Mouse (Mus musculus) CH12.LX (cell line): Measurements from ENCODE around the gene Pigu. TPM values are rescaled to one million over a fixed set of nuclear protein-coding genes. Genes with fewer than 3 reads are reported as not detected.
A peak's percentile ranks its signal among the peaks of the same experiment; 100 is the strongest.

Experiments
- DNase-seq: peaks from one replicate; pipeline ENCODE4 v3.0.0-alpha.2; 2013; ENCODE audit errors: extremely low read depth
- H3K27ac ChIP-seq: 2 replicates; pipeline ENCODE4 v1.5.1; 2012; ENCODE audit warnings: low read depth, mild to moderate bottlenecking, control low read depth, moderate library complexity; ENCODE audit not compliant: insufficient read depth
- H3K27me3 ChIP-seq: replicated peaks from 2 replicates; pipeline ENCODE3; 2012; ENCODE audit warnings: inconsistent platforms
- H3K36me3 ChIP-seq, 2 experiments: replicated peaks in 1 of 2; 2 replicates each; pipeline versions ENCODE3 to v1.6.1; 2012; ENCODE audit warnings: inconsistent platforms in 1 of 2, low read length in 1 of 2, mild to moderate bottlenecking in 1 of 2, mixed read lengths in 1 of 2, moderate library complexity in 1 of 2; ENCODE audit not compliant: control insufficient read depth in 1 of 2, insufficient read depth in 1 of 2
- H3K4me1 ChIP-seq, 2 experiments: 2 replicates each; pipeline ENCODE4 v1.6.1; 2012; ENCODE audit warnings: inconsistent platforms in 1 of 2, moderate library complexity in 1 of 2; ENCODE audit not compliant: insufficient read depth in 2 of 2, control insufficient read depth in 1 of 2
- H3K4me2 ChIP-seq: 2 replicates; pipeline ENCODE4 v1.6.1; 2012; ENCODE audit warnings: low read depth, mild to moderate bottlenecking, control low read depth; ENCODE audit not compliant: poor library complexity, insufficient read depth, severe bottlenecking
- H3K4me3 ChIP-seq, 3 experiments: fragments of 150-350 bp in 1 of 3; sonication (generic) in 1 of 3; replicated peaks in 1 of 3; 2 replicates each; pipeline versions ENCODE3 to v1.5.1; 2011 to 2012; ENCODE audit warnings: low read depth in 2 of 3, low read length in 2 of 3, mild to moderate bottlenecking in 2 of 3, moderate library complexity in 2 of 3, control low read depth in 1 of 3, improper control_type of control experiment in 1 of 3, inconsistent platforms in 1 of 3, mixed read lengths in 1 of 3; ENCODE audit not compliant: poor library complexity in 1 of 3
- H3K79me2 ChIP-seq: replicated peaks from 2 replicates; pipeline ENCODE4 v1.6.1; 2012; ENCODE audit warnings: mild to moderate bottlenecking, moderate library complexity; ENCODE audit not compliant: control insufficient read depth, poor library complexity, insufficient read depth, severe bottlenecking; ENCODE audit errors: extremely low read depth
- H3K9ac ChIP-seq: 2 replicates; pipeline ENCODE4 v1.6.1; 2012; ENCODE audit warnings: low read depth, mild to moderate bottlenecking, control low read depth, moderate library complexity; ENCODE audit not compliant: insufficient read depth
- H3K9me3 ChIP-seq: replicated peaks from 2 replicates; pipeline ENCODE3; 2012; ENCODE audit warnings: low read length, inconsistent platforms, mixed read lengths
- CHD1 ChIP-seq: IDR thresholded peaks from 2 replicates; pipeline ENCODE4 v1.6.1; 2012; ENCODE audit warnings: low read depth, low read length, improper control_type of control experiment, inconsistent platforms
- CHD2 ChIP-seq: IDR thresholded peaks from 2 replicates; pipeline ENCODE4 v1.6.1; 2011; ENCODE audit warnings: low read length, improper control_type of control experiment
- CTCF ChIP-seq, 2 experiments: IDR thresholded peaks in 1 of 2; conservative IDR thresholded peaks in 1 of 2; 2 replicates each; pipeline ENCODE4 v1.5.1; 2011 to 2012; ENCODE audit warnings: low read depth in 2 of 2, low read length in 2 of 2, improper control_type of control experiment in 1 of 2, inconsistent platforms in 1 of 2, mild to moderate bottlenecking in 1 of 2, moderate library complexity in 1 of 2
- HCFC1 ChIP-seq: IDR thresholded peaks from 2 replicates; pipeline ENCODE4 v1.6.1; 2012; ENCODE audit warnings: low read depth, mild to moderate bottlenecking, inconsistent platforms, low read length, improper control_type of control experiment
- MAFK ChIP-seq: IDR thresholded peaks from 2 replicates; pipeline ENCODE4 v1.6.1; 2011; ENCODE audit warnings: low read length, improper control_type of control experiment; ENCODE audit not compliant: insufficient replicate concordance
- MAZ ChIP-seq: IDR thresholded peaks from 2 replicates; pipeline ENCODE4 v1.6.1; 2012; ENCODE audit warnings: low read depth, mild to moderate bottlenecking, inconsistent platforms, low read length, improper control_type of control experiment, moderate library complexity
- MEF2A ChIP-seq: IDR thresholded peaks from 2 replicates; pipeline ENCODE4 v1.6.1; 2014; ENCODE audit warnings: low read depth, mild to moderate bottlenecking, inconsistent platforms, low read length, improper control_type of control experiment, borderline replicate concordance
- MYC ChIP-seq: IDR thresholded peaks from 2 replicates; pipeline ENCODE4 v1.6.1; 2011; ENCODE audit warnings: low read depth, mild to moderate bottlenecking, improper control_type of control experiment, low read length
- NELFE ChIP-seq: IDR thresholded peaks from 2 replicates; pipeline ENCODE4 v1.6.1; 2011; ENCODE audit warnings: low read depth, low read length, improper control_type of control experiment
- PAX5 ChIP-seq: IDR thresholded peaks from 2 replicates; pipeline ENCODE4 v1.6.1; 2012; ENCODE audit warnings: low read length, inconsistent platforms, mixed read lengths
- POLR2AphosphoS2 ChIP-seq: IDR thresholded peaks from 2 replicates; pipeline ENCODE4 v1.6.1; 2011; ENCODE audit warnings: low read depth, low read length, improper control_type of control experiment
- RAD21 ChIP-seq: IDR thresholded peaks from 2 replicates; pipeline ENCODE4 v1.6.1; 2011; ENCODE audit warnings: low read depth, mild to moderate bottlenecking, low read length, improper control_type of control experiment, moderate library complexity
- RCOR1 ChIP-seq: conservative IDR thresholded peaks from 2 replicates; pipeline ENCODE4 v1.6.1; 2012; ENCODE audit warnings: low read depth, mild to moderate bottlenecking, inconsistent platforms, low read length, improper control_type of control experiment
- USF1 ChIP-seq: IDR thresholded peaks from 2 replicates; pipeline ENCODE4 v1.6.1; 2014; ENCODE audit warnings: low read depth, mild to moderate bottlenecking, inconsistent platforms, low read length, improper control_type of control experiment
- ZKSCAN1 ChIP-seq: IDR thresholded peaks from 2 replicates; pipeline ENCODE4 v1.6.1; 2012; ENCODE audit warnings: low read depth, inconsistent platforms, low read length, improper control_type of control experiment, borderline replicate concordance
- ZMIZ1 ChIP-seq: IDR thresholded peaks from 2 replicates; pipeline ENCODE4 v1.6.1; 2012; ENCODE audit warnings: low read depth, mild to moderate bottlenecking, inconsistent platforms, low read length, improper control_type of control experiment
- ZNF384 ChIP-seq: IDR thresholded peaks from 2 replicates; pipeline ENCODE4 v1.6.1; 2012; ENCODE audit warnings: low read depth, low read length, improper control_type of control experiment, inconsistent platforms
- dilution Hi-C: fragments of 300-500 bp; cut with MboI; formaldehyde crosslinking; loops from 2 replicates; pipeline ENCODE4 v1.14.3; 2020; ENCODE audit warnings: low sequenced_read_pairs; ENCODE audit not compliant: extremely low pct_unique_long_range_greater_than_20kb, extremely low pct_ligation_motif_present
- in situ Hi-C: fragments of 300-500 bp; cut with MboI; formaldehyde crosslinking; loops from 3 replicates; pipeline ENCODE4 v1.14.3; 2019; ENCODE audit warnings: low sequenced_read_pairs, low pct_ligation_motif_present, low pct_unique_long_range_greater_than_20kb, mixed read lengths
- polyA plus RNA-seq: library from polyadenylated mRNA; unstranded; fragments of >175 nt; gene quantifications from 2 replicates; pipeline ENCODE4 v1.2.1, GENCODE M21; 2012; ENCODE audit warnings: low read depth; ENCODE audit not compliant: insufficient read length
- total RNA-seq, 2 experiments: library from RNA; depleted of rRNA; stranded (reverse); fragments of 300-350 nt in 1 of 2; fragments of >200 nt in 1 of 2; gene quantifications; 2 replicates each; pipeline ENCODE4 v1.2.3; 2012 to 2014

Gene Pigu
- total and polyA plus RNA-seq, 3 experiments, result 29.0 to 57.3 (median 39.1) TPM

GRCm38 (mm10) chr2:155308936-155309592, 48.2 kb downstream of the Pigu start:
- no peaks in the 10 kb centered on the region; a peak in 1 of 4 replicates for H3K4me1 ChIP-seq
- dilution Hi-C loops (no loop called here), in situ Hi-C loops (no loop called here)
- peak; percentile 17 for DNase-seq
- peaks cover 21 to 75% of the 10 kb centered on the region in 2 experiments for H3K36me3 ChIP-seq
- TF ChIP-seq MAZ, result no peak
- no peak for TF ChIP-seq USF1
- TF ChIP-seq CTCF (conservative IDR thresholded peaks at IDR 0.05 in 1 of 2, IDR thresholded peaks at IDR 0.05 in 1 of 2; ENCODE audit: low read depth in 2 of 2, low read length in 2 of 2), result peak in 1 of 2 experiments; percentile 46; a peak in 2 of 4 replicates
- TF ChIP-seq RAD21, result no peak; the same call in 1 of the 2 replicates
- no peak for TF ChIP-seq POLR2AphosphoS2
- H3K79me2 ChIP-seq, result no peaks in the 10 kb centered on the region
- H3K9me3 ChIP-seq, result no peaks in the 10 kb centered on the region
- H3K9ac ChIP-seq, result no peak overlapping the region
- H3K4me3 ChIP-seq, result no peak overlapping the region
- no peak overlapping the region for H3K27ac ChIP-seq
- H3K27me3 ChIP-seq, result no peaks in the 10 kb centered on the region
- H3K4me2 ChIP-seq, result no peak overlapping the region

- Histone ChIP-seq H3K4me1 (peaks cover 0 to 16% of the 10 kb centered on the region in 2 experiments; a peak in 2 of 4 replicates), H3K9me3 (no peaks in the 10 kb centered on the region), H3K36me3 (peaks cover 36 to 83% of the 10 kb centered on the region in 2 experiments), H3K4me3 (no peak overlapping the region), H3K79me2 (no peaks in the 10 kb centered on the region), H3K27me3 (no peaks in the 10 kb centered on the region), H3K4me2 (no peak overlapping the region), H3K27ac (no peak overlapping the region), H3K9ac (no peak overlapping the region)
- dilution Hi-C loops (no loop called here), in situ Hi-C loops (no loop called here)
- DNase-seq, result no peak
- TF ChIP-seq MAFK, result no peak
- TF ChIP-seq CHD2, result no peak
- no peak for TF ChIP-seq MYC
- no peak for TF ChIP-seq HCFC1
- TF ChIP-seq ZKSCAN1, result no peak
- TF ChIP-seq MEF2A, result no peak
- TF ChIP-seq NELFE, result no peak
- TF ChIP-seq ZMIZ1, result no peak
- no peak for TF ChIP-seq ZNF384
- no peak for TF ChIP-seq RCOR1
- no peak for TF ChIP-seq CHD1
- TF ChIP-seq PAX5, result no peak
Observed at GRCm38 (mm10) chr2:155299563-155299962, 57.7 kb downstream of the Pigu start.
